Mouse (Mus musculus) limb, embryonic 14.5 days (tissue): ENCODE measurements around the gene Ston2. TPM values are rescaled to one million over a fixed set of nuclear protein-coding genes. Genes with fewer than 3 reads are reported as not detected.
A peak's percentile ranks its signal among the peaks of the same experiment; 100 is the strongest.

ENCODE experiments used
- ATAC-seq: fragments of 200-750 bp; cut with Nextera tagmentation; 2 replicates; pipeline ENCODE4 v1.8.0; 2017; ENCODE audit warnings: low read depth, moderate number of reproducible peaks, moderate TSS enrichment; ENCODE audit not compliant: low FRiP score
- DNase-seq: peaks from one replicate; pipeline ENCODE4 v3.0.0-alpha.2; 2015; ENCODE audit warnings: low spot score
- H3K27ac ChIP-seq: fragments of 300-500 bp; sonication (generic); replicated peaks from 2 replicates; pipeline ENCODE4 v1.5.1; 2014; ENCODE audit warnings: low read depth, mild to moderate bottlenecking, low read length, moderate library complexity, mixed read lengths
- H3K27me3 ChIP-seq: fragments of 300-500 bp; sonication (generic); 2 replicates; pipeline ENCODE4 v1.6.1; 2014; ENCODE audit warnings: low read length, mixed read lengths; ENCODE audit not compliant: control insufficient read depth, insufficient read depth
- H3K36me3 ChIP-seq: fragments of 300-500 bp; sonication (generic); 2 replicates; pipeline ENCODE4 v1.6.1; 2014; ENCODE audit warnings: mild to moderate bottlenecking, low read length, moderate library complexity, mixed read lengths; ENCODE audit not compliant: control insufficient read depth, insufficient read depth
- H3K4me1 ChIP-seq: fragments of 300-500 bp; sonication (generic); 2 replicates; pipeline ENCODE4 v1.6.1; 2014; ENCODE audit warnings: antibody characterized with exemption, low read length, mixed read lengths; ENCODE audit not compliant: control insufficient read depth, insufficient read depth
- H3K4me2 ChIP-seq: fragments of 300-500 bp; sonication (generic); replicated peaks from 2 replicates; pipeline ENCODE4 v1.6.1; 2014; ENCODE audit warnings: low read depth, mild to moderate bottlenecking, low read length, moderate library complexity; ENCODE audit not compliant: severe bottlenecking
- H3K4me3 ChIP-seq: fragments of 300-500 bp; sonication (generic); replicated peaks from 2 replicates; pipeline ENCODE4 v1.5.1; 2014; ENCODE audit warnings: low read length
- H3K9ac ChIP-seq: fragments of 300-500 bp; sonication (generic); 2 replicates; pipeline ENCODE4 v1.6.1; 2014; ENCODE audit warnings: mild to moderate bottlenecking, low read depth, low read length, moderate library complexity; ENCODE audit not compliant: severe bottlenecking
- H3K9me3 ChIP-seq: fragments of 300-500 bp; sonication (generic); 2 replicates; pipeline ENCODE4 v1.6.1; 2016; ENCODE audit warnings: low read length; ENCODE audit not compliant: control insufficient read depth
- POLR2A ChIP-seq: fragments of 200-500 bp; IDR thresholded peaks from 2 replicates; pipeline ENCODE4 v1.8.0; 2012; ENCODE audit warnings: inconsistent platforms, mild to moderate bottlenecking, moderate library complexity, borderline replicate concordance; ENCODE audit not compliant: insufficient read depth, insufficient read length; ENCODE audit errors: extremely low read depth
- WGBS: fragments of 180-500 bp; shearing (Covaris S2); extraction: QIAGEN DNeasy Blood & Tissue Kit; methylation state at CpG from one replicate; pipeline ENCODE4 v1.1.7; 2014; 5-methylcytosine and 5-hydroxymethylcytosine counted together
- polyA plus RNA-seq, 2 experiments: library from polyadenylated mRNA; depleted of rRNA in 1 of 2; stranded (reverse) in 1 of 2; unstranded in 1 of 2; fragments of >200 nt; fragmentation: Nextera tagmentation in 1 of 2; extraction: Ambion mirVana in 1 of 2; gene quantifications; 2 replicates each; pipeline versions ENCODE4 v1.2.1 to v1.2.3; 2012 to 2014

Gene Ston2
- polyA plus RNA-seq, 2 experiments = 9.6 to 9.9 TPM

DNA sequence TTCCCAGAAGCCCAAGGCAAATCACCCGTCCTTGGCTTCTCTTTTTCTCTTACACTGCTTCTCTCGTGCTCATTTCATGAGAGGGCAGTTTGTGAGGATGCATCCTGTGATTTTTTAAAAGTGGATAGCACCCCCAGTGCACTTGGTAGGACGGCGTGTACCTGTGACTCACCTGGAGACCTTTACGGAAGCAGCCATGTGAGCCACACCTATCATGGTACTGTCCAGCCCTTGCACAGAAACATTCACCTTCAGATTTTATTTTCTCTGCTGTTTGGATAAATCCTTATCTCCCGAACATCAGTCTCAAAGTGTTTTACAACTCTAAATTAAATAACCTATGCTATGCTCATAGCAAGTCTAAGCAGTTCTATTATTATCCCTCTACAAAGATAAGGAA, 20.0 kb downstream of the Ston2 start:
- Histone ChIP-seq H3K4me1 (peaks cover 9% of the 10 kb centered on the region), H3K27me3 (no peaks in the 10 kb centered on the region), H3K27ac (no peak overlapping the region), H3K9ac (no peak overlapping the region), H3K4me2 (no peak overlapping the region), H3K4me3 (no peak overlapping the region), H3K9me3 (no peaks in the 10 kb centered on the region), H3K36me3 (no peaks in the 10 kb centered on the region)
- no peak for TF ChIP-seq POLR2A
- no peak for ATAC-seq
- 83% methylated on average over 6 of the region's 6 CpGs for WGBS
- DNase-seq = no peak

GRCm38 (mm10) chr12:91766338-91767107, 21.7 kb downstream of the Ston2 start:
- ATAC-seq (peak; percentile 64), DNase-seq (no peak)
- TF ChIP-seq POLR2A = no peak

GRCm38 (mm10) chr12:91765504-91765903, 22.7 kb downstream of the Ston2 start:
- no peak for TF ChIP-seq POLR2A
- Histone ChIP-seq H3K4me2 (no peak overlapping the region), H3K9ac (no peak overlapping the region), H3K27me3 (no peaks in the 10 kb centered on the region), H3K36me3 (no peaks in the 10 kb centered on the region), H3K4me1 (peaks cover 9% of the 10 kb centered on the region), H3K9me3 (no peaks in the 10 kb centered on the region), H3K4me3 (no peak overlapping the region), H3K27ac (no peak overlapping the region)
- 50% methylated on average over 13 of the region's 13 CpGs for WGBS
- DNase-seq (no peak), ATAC-seq (no peak)

More at GRCm38 (mm10) chr12:91766338-91767107, 21.7 kb downstream of the Ston2 start:
- Histone ChIP-seq H3K4me2 (no peak overlapping the region), H3K9me3 (no peaks in the 10 kb centered on the region), H3K9ac (no peak overlapping the region), H3K27me3 (no peaks in the 10 kb centered on the region), H3K36me3 (no peaks in the 10 kb centered on the region), H3K4me1 (peaks cover 9% of the 10 kb centered on the region), H3K4me3 (no peak overlapping the region), H3K27ac (no peak overlapping the region)
- 58% methylated on average over 14 of the region's 14 CpGs for WGBS

- Histone ChIP-seq H3K9me3 (no peaks in the 10 kb centered on the region), H3K4me3 (no peak overlapping the region), H3K9ac (no peak overlapping the region), H3K36me3 (no peaks in the 10 kb centered on the region), H3K4me1 (peaks cover 9% of the 10 kb centered on the region), H3K27ac (no peak overlapping the region), H3K27me3 (no peaks in the 10 kb centered on the region), H3K4me2 (no peak overlapping the region)
- no peak for DNase-seq
- no peak for TF ChIP-seq POLR2A
- WGBS = 17% methylated on average over 2 of the region's 2 CpGs
- no peak for ATAC-seq
Measured at GRCm38 (mm10) chr12:91765054-91765453, 23.1 kb downstream of the Ston2 start.

GRCm38 (mm10) chr12:91764471-91764870, 23.7 kb downstream of the Ston2 start:
- Histone ChIP-seq H3K4me1 (peaks cover 9% of the 10 kb centered on the region), H3K9ac (no peak overlapping the region), H3K36me3 (no peaks in the 10 kb centered on the region), H3K27me3 (no peaks in the 10 kb centered on the region), H3K9me3 (no peaks in the 10 kb centered on the region), H3K27ac (no peak overlapping the region), H3K4me3 (no peak overlapping the region), H3K4me2 (no peak overlapping the region)
- TF ChIP-seq POLR2A = no peak
- DNase-seq (no peak), ATAC-seq (no peak)
- 65% methylated on average over 2 of the region's 2 CpGs for WGBS

GRCm38 (mm10) chr12:91759836-91760235, 28.4 kb downstream of the Ston2 start:
- ATAC-seq (no peak), DNase-seq (no peak)
- Histone ChIP-seq H3K9me3 (no peaks in the 10 kb centered on the region), H3K4me3 (no peak overlapping the region), H3K27me3 (no peaks in the 10 kb centered on the region), H3K4me1 (peaks cover 10% of the 10 kb centered on the region), H3K9ac (no peak overlapping the region), H3K4me2 (no peak overlapping the region), H3K36me3 (no peaks in the 10 kb centered on the region), H3K27ac (no peak overlapping the region)
- 76% methylated on average over 3 of the region's 3 CpGs for WGBS
- TF ChIP-seq POLR2A = no peak
